Mouse (Mus musculus): Measurements from ENCODE around the gene Vgf.

Vgf gene

GRCm38 (mm10) chr5:137026092-137026491 lies at the start of gene Vgf:
Vgf (plus strand) TSS chr5:137026392.
- no peak for DNase-seq (ENCODE audit: low read depth, low spot score)
- H3K36me3 ChIP-seq (ENCODE audit: control insufficient read depth, insufficient read depth, low read length, poor library complexity, severe bottlenecking), result no peaks in the 10 kb centered on the region
- no peaks in the 10 kb centered on the region; the same call in none of the 2 replicates for H3K27me3 ChIP-seq (ENCODE audit: control insufficient read depth, insufficient read depth, low read length, poor library complexity, severe bottlenecking)

DNA sequence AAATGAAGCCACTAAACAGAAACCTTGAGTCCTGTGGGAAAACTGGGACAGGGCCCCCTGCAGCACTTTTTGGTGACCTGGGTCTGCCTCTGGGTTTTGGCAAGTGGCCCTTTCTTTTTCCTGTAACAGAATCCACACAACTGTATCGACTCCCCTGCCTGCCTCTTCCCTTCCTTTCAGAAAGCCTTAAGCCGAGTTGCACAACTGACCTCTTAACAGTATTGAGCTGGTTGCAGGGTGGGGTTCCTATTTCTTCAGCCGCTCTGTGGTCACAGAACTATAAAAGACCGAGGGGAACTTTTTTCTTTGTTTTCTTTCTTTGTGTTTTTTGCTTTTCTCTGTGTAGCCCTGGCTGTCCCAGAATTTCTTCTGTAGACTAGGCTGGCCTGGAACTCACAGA lies 48.4 kb upstream of the Vgf start:
- Histone ChIP-seq H3K36me3 (ENCODE audit: control insufficient read depth, insufficient read depth, low read length, poor library complexity, severe bottlenecking) (no peaks in the 10 kb centered on the region), H3K27me3 (ENCODE audit: control insufficient read depth, insufficient read depth, low read length, poor library complexity, severe bottlenecking) (no peaks in the 10 kb centered on the region)
- no peak for DNase-seq (ENCODE audit: low read depth, low spot score)

GRCm38 (mm10) chr5:136979762-136980161 lies 46.4 kb upstream of the Vgf start:
- DNase-seq (ENCODE audit: low read depth, low spot score), result no peak
- no peaks in the 10 kb centered on the region for H3K27me3 ChIP-seq (ENCODE audit: control insufficient read depth, insufficient read depth, low read length, poor library complexity, severe bottlenecking)
- no peaks in the 10 kb centered on the region for H3K36me3 ChIP-seq (ENCODE audit: control insufficient read depth, insufficient read depth, low read length, poor library complexity, severe bottlenecking)

GRCm38 (mm10) chr5:136980974-136981373 lies 45.2 kb upstream of the Vgf start:
- DNase-seq (ENCODE audit: low read depth, low spot score), result no peak
- Histone ChIP-seq H3K27me3 (ENCODE audit: control insufficient read depth, insufficient read depth, low read length, poor library complexity, severe bottlenecking) (no peaks in the 10 kb centered on the region), H3K36me3 (ENCODE audit: control insufficient read depth, insufficient read depth, low read length, poor library complexity, severe bottlenecking) (no peaks in the 10 kb centered on the region)

GRCm38 (mm10) chr5:136982338-136982930 lies 43.8 kb upstream of the Vgf start:
- H3K36me3 ChIP-seq (ENCODE audit: control insufficient read depth, insufficient read depth, low read length, poor library complexity, severe bottlenecking), result no peaks in the 10 kb centered on the region
- peak; percentile 75 for DNase-seq (ENCODE audit: low read depth, low spot score)
- no peaks in the 10 kb centered on the region for H3K27me3 ChIP-seq (ENCODE audit: control insufficient read depth, insufficient read depth, low read length, poor library complexity, severe bottlenecking)

DNA sequence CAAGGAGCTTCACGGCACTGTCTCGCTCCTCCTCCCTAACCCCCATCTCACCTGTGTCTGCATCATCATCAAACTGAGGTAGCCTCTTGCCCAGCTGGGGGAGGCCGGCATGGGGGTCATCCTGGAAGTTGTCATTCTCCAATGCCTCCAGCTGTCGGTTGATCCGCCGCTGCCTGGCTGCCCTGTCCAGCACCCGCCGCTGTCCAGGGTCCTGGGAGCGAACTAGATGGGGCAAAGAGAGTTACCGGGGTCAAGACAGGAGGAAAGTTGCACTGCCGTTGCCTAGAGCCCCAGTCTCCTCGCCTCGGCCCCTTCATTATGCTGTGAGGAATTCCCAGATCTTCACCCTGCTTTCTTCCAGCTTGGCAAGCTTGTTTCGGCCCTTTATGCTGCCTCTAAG lies 41.4 kb upstream of the Vgf start:
- Histone ChIP-seq H3K36me3 (ENCODE audit: control insufficient read depth, insufficient read depth, low read length, poor library complexity, severe bottlenecking) (no peaks in the 10 kb centered on the region), H3K27me3 (ENCODE audit: control insufficient read depth, insufficient read depth, low read length, poor library complexity, severe bottlenecking) (no peaks in the 10 kb centered on the region)
- DNase-seq (ENCODE audit: low read depth, low spot score), result no peak

GRCm38 (mm10) chr5:136986695-136987137 lies 39.5 kb upstream of the Vgf start, which contains the start of gene Plod3:
Plod3 (plus strand) TSS chr5:136987019.
- Histone ChIP-seq H3K27me3 (ENCODE audit: control insufficient read depth, insufficient read depth, low read length, poor library complexity, severe bottlenecking) (no peaks in the 10 kb centered on the region), H3K36me3 (ENCODE audit: control insufficient read depth, insufficient read depth, low read length, poor library complexity, severe bottlenecking) (peaks cover 2% of the 10 kb centered on the region)
- peak; percentile 100 for DNase-seq (ENCODE audit: low read depth, low spot score)

GRCm38 (mm10) chr5:136987138-136987933 lies 38.9 kb upstream of the Vgf start:
- peak; percentile 41 for DNase-seq (ENCODE audit: low read depth, low spot score)
- Histone ChIP-seq H3K36me3 (ENCODE audit: control insufficient read depth, insufficient read depth, low read length, poor library complexity, severe bottlenecking) (peaks cover 2% of the 10 kb centered on the region), H3K27me3 (ENCODE audit: control insufficient read depth, insufficient read depth, low read length, poor library complexity, severe bottlenecking) (no peaks in the 10 kb centered on the region)

DNA sequence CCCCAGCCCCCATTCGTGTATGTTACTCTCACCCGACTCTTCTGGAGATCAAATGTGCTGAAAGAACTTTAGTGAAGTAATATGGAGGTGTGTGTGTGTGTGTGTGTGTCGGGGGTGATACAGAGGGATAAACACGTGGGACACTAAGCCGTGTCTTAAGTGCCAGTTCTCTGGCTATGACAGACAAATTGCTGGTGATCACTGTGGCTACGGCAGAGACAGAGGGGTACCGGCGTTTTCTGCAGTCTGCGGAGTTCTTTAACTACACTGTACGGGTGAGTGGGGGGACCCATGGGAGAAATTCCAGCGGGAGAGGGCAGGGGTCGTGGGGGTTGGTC lies 38.3 kb upstream of the Vgf start, which contains the start of gene Znhit1:
Gene Znhit1, minus strand, starts transcription at position 88 of the 338 bp plus-strand sequence.
- Histone ChIP-seq H3K27me3 (ENCODE audit: control insufficient read depth, insufficient read depth, low read length, poor library complexity, severe bottlenecking) (no peaks in the 10 kb centered on the region), H3K36me3 (ENCODE audit: control insufficient read depth, insufficient read depth, low read length, poor library complexity, severe bottlenecking) (peaks cover 2% of the 10 kb centered on the region)
- no peak for DNase-seq (ENCODE audit: low read depth, low spot score)

GRCm38 (mm10) chr5:136988420-136988819 lies 37.8 kb upstream of the Vgf start:
- Histone ChIP-seq H3K36me3 (ENCODE audit: control insufficient read depth, insufficient read depth, low read length, poor library complexity, severe bottlenecking) (peaks cover 2% of the 10 kb centered on the region), H3K27me3 (ENCODE audit: control insufficient read depth, insufficient read depth, low read length, poor library complexity, severe bottlenecking) (no peaks in the 10 kb centered on the region)
- DNase-seq (ENCODE audit: low read depth, low spot score), result no peak

- H3K36me3 ChIP-seq (ENCODE audit: control insufficient read depth, insufficient read depth, low read length, poor library complexity, severe bottlenecking), result peaks cover 2% of the 10 kb centered on the region
- H3K27me3 ChIP-seq (ENCODE audit: control insufficient read depth, insufficient read depth, low read length, poor library complexity, severe bottlenecking), result no peaks in the 10 kb centered on the region
- no peak for DNase-seq (ENCODE audit: low read depth, low spot score)
Observed at GRCm38 (mm10) chr5:136989801-136990200, 36.4 kb upstream of the Vgf start.

GRCm38 (mm10) chr5:136999449-136999848 lies 26.7 kb upstream of the Vgf start:
- no peaks in the 10 kb centered on the region for H3K36me3 ChIP-seq (ENCODE audit: control insufficient read depth, insufficient read depth, low read length, poor library complexity, severe bottlenecking)
- no peak for DNase-seq (ENCODE audit: low read depth, low spot score)
- H3K27me3 ChIP-seq (ENCODE audit: control insufficient read depth, insufficient read depth, low read length, poor library complexity, severe bottlenecking), result no peaks in the 10 kb centered on the region

DNA sequence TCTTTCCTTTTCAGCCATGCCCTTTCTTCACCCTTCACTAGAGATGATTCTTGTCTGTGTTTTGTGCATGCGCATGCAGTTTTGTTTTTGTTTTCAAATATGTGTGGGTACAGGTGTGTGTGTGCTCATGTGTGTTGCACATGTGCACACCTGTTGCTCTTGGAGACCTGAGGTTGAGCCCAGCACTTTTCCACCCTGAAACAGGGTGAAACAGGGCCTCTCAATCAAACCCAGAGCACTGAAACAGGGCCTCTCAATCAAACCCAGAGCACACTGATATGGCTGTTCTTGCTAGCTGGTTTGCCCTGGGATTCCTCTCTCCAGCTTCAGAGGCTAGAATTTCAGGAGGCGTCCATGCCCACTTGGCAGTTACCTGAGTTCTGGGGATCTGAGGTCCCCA lies 25.6 kb upstream of the Vgf start:
- H3K27me3 ChIP-seq (ENCODE audit: control insufficient read depth, insufficient read depth, low read length, poor library complexity, severe bottlenecking), result no peaks in the 10 kb centered on the region
- DNase-seq (ENCODE audit: low read depth, low spot score), result no peak
- H3K36me3 ChIP-seq (ENCODE audit: control insufficient read depth, insufficient read depth, low read length, poor library complexity, severe bottlenecking), result no peaks in the 10 kb centered on the region

DNA sequence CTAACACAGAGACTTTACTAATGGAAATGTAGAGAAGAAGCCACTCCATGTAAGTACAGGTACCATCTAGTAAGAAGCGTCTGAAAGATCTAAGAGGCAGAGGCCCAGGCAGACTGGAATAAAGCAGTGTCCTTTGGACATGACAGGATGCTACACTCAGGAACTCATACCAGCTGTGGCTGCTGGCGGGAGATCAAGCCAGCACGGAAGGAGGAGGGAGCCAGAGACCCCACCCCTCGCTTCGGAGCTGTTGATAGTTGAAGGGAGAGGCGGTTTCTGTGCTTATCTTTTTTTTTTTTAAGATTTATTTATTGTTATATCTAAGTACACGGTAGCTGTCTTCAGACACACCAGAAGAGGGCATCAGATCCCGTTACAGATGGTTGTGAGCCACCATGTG lies 18.9 kb upstream of the Vgf start:
- Histone ChIP-seq H3K27me3 (ENCODE audit: control insufficient read depth, insufficient read depth, low read length, poor library complexity, severe bottlenecking) (no peaks in the 10 kb centered on the region), H3K36me3 (ENCODE audit: control insufficient read depth, insufficient read depth, low read length, poor library complexity, severe bottlenecking) (no peaks in the 10 kb centered on the region)
- DNase-seq (ENCODE audit: low read depth, low spot score), result no peak

DNA sequence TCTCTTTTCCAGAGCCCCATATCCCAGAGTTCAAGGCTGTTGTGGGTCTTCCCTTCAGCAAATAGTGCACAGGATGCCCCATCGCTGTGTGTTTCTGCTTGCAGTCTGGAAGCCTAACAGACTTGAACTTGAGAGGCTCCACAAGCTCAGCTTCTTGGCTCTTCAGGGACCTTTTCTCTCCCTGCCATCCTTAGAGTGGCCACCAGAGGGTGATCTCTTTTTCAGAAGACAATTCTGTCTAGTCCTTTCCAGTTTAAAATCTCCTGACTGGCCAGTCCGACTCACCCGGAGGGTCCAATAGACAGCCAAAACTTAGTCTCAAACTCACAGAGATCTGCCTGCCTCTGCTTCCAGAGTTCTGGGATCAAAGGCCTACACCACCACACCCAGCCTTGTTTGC lies 16.2 kb upstream of the Vgf start:
- H3K27me3 ChIP-seq (ENCODE audit: control insufficient read depth, insufficient read depth, low read length, poor library complexity, severe bottlenecking), result no peaks in the 10 kb centered on the region
- H3K36me3 ChIP-seq (ENCODE audit: control insufficient read depth, insufficient read depth, low read length, poor library complexity, severe bottlenecking), result no peaks in the 10 kb centered on the region
- peak; percentile 50 for DNase-seq (ENCODE audit: low read depth, low spot score)
